Mouse (Mus musculus) lung, postnatal 0 days (tissue): ENCODE measurements around the gene Leng1. TPM values are rescaled to one million over a fixed set of nuclear protein-coding genes. Genes with fewer than 3 reads are reported as not detected.
"Not testable (repeated sequence)": the region's sequence is repeated elsewhere in the genome, so short reads cannot be mapped to it uniquely, and the experiment has no call there.

Experiments used
- ATAC-seq: fragments of 200-750 bp; cut with Nextera tagmentation; 2 replicates; pipeline ENCODE4 v1.8.0; 2017; ENCODE audit warnings: moderate library complexity
- DNase-seq: peaks from one replicate; pipeline ENCODE4 v3.0.0-alpha.2; 2016; ENCODE audit warnings: low spot score
- H3K27ac ChIP-seq: fragments of 300-500 bp; sonication (generic); 2 replicates; pipeline ENCODE4 v1.5.1; 2014; ENCODE audit warnings: antibody characterized with exemption, mild to moderate bottlenecking, low read length, mixed read lengths
- H3K27me3 ChIP-seq: fragments of 300-500 bp; sonication (generic); replicated peaks from 2 replicates; pipeline ENCODE4 v1.6.1; 2014; ENCODE audit warnings: low read length, mixed read lengths; ENCODE audit not compliant: insufficient read depth
- H3K36me3 ChIP-seq: fragments of 300-500 bp; sonication (generic); 2 replicates; pipeline ENCODE4 v1.6.1; 2014; ENCODE audit warnings: low read length, mixed read lengths; ENCODE audit not compliant: insufficient read depth
- H3K4me1 ChIP-seq: fragments of 300-500 bp; sonication (generic); 2 replicates; pipeline ENCODE4 v1.6.1; 2014; ENCODE audit warnings: antibody characterized with exemption, low read depth, low read length, mixed read lengths; ENCODE audit not compliant: insufficient read depth
- H3K4me2 ChIP-seq: fragments of 300-500 bp; sonication (generic); replicated peaks from 2 replicates; pipeline ENCODE4 v1.6.1; 2014; ENCODE audit warnings: low read depth, mild to moderate bottlenecking, low read length, moderate library complexity, mixed read lengths
- H3K4me3 ChIP-seq: fragments of 300-500 bp; sonication (generic); 2 replicates; pipeline ENCODE4 v1.5.1; 2014; ENCODE audit warnings: low read depth, low read length
- H3K9ac ChIP-seq: fragments of 300-500 bp; sonication (generic); replicated peaks from 2 replicates; pipeline ENCODE4 v1.6.1; 2014; ENCODE audit warnings: low read depth, mild to moderate bottlenecking
- H3K9me3 ChIP-seq: fragments of 300-500 bp; sonication (generic); 2 replicates; pipeline ENCODE4 v1.6.1; 2016; ENCODE audit warnings: low read length, mixed read lengths
- CTCF ChIP-seq: IDR thresholded peaks from 2 replicates; pipeline ENCODE4 v1.5.1; 2016; ENCODE audit warnings: antibody characterized with exemption, mild to moderate bottlenecking
- EP300 ChIP-seq: IDR thresholded peaks from 2 replicates; pipeline ENCODE4 v1.6.1; 2016; ENCODE audit warnings: antibody characterized with exemption, mild to moderate bottlenecking, control low read depth
- WGBS: fragments of 180-500 bp; shearing (Covaris S2); extraction: QIAGEN DNeasy Blood & Tissue Kit; methylation state at CpG from one replicate; pipeline ENCODE4 v1.1.7; 2014; 5-methylcytosine and 5-hydroxymethylcytosine counted together
- polyA plus RNA-seq: library from polyadenylated mRNA; unstranded; fragments of >200 nt; fragmentation: Nextera tagmentation; extraction: Ambion mirVana; gene quantifications from 2 replicates; pipeline ENCODE4 v1.2.1, GENCODE M21; 2015

Leng1 gene
- polyA plus RNA-seq, 1 experiment from 2014 or later, result 16.0 TPM

- TF ChIP-seq CTCF (peak; percentile 49), EP300 (no peak; the same call in 1 of the 2 replicates)
- no peaks in the 10 kb centered on the region for H3K9me3 ChIP-seq
- H3K9ac ChIP-seq, result peak within 1 kb of the TSS; percentile 45
- H3K4me2 ChIP-seq, result peak within 1 kb of the TSS; percentile 88
- DNase-seq, result peak; percentile 99
- peak within 1 kb of the TSS; percentile 88 for H3K27ac ChIP-seq
- H3K36me3 ChIP-seq, result peaks cover 9% of the 10 kb centered on the region; the same call in 1 of the 2 replicates
- peaks cover 13% of the 10 kb centered on the region; the same call in 1 of the 2 replicates for H3K4me1 ChIP-seq
- H3K4me3 ChIP-seq, result peak within 1 kb of the TSS; percentile 66
- no peaks in the 10 kb centered on the region for H3K27me3 ChIP-seq
- 1% methylated on average over 42 of the region's 42 CpGs for WGBS
- ATAC-seq, result peak; percentile 96
Measured at GRCm38 (mm10) chr7:3703879-3704441, 38.3 kb upstream of the Leng1 start, which contains the start of gene Rps9. Gene Rps9, plus strand, starts transcription at chr7:3703993.

GRCm38 (mm10) chr7:3703148-3703878, 37.7 kb upstream of the Leng1 start:
- Histone ChIP-seq H3K4me2 (peak overlapping the region; percentile 88), H3K4me1 (peaks cover 13% of the 10 kb centered on the region; the same call in 1 of the 2 replicates), H3K27ac (peak overlapping the region; percentile 88; the same call in 1 of the 2 replicates), H3K9ac (peak overlapping the region; percentile 24; the same call in 1 of the 2 replicates), H3K9me3 (no peaks in the 10 kb centered on the region), H3K36me3 (peaks cover 9% of the 10 kb centered on the region; the same call in 1 of the 2 replicates), H3K4me3 (peak overlapping the region; percentile 66), H3K27me3 (no peaks in the 10 kb centered on the region)
- no peak for TF ChIP-seq CTCF
- no peak for TF ChIP-seq EP300
- DNase-seq, result no peak
- ATAC-seq, result peak; percentile 33
- 18% methylated on average over 6 of the region's 6 CpGs for WGBS

- H3K9ac ChIP-seq, result no peak overlapping the region
- H3K9me3 ChIP-seq, result no peaks in the 10 kb centered on the region
- H3K4me1 ChIP-seq, result peaks cover 1% of the 10 kb centered on the region; the same call in 1 of the 2 replicates
- no peaks in the 10 kb centered on the region for H3K27me3 ChIP-seq
- TF ChIP-seq EP300 (no peak), CTCF (no peak)
- 91% methylated on average over 6 of the region's 6 CpGs for WGBS
- H3K4me3 ChIP-seq, result no peak overlapping the region
- no peak overlapping the region for H3K4me2 ChIP-seq
- no peak for ATAC-seq
- H3K27ac ChIP-seq, result no peak overlapping the region
- peaks cover 5% of the 10 kb centered on the region; the same call in 1 of the 2 replicates for H3K36me3 ChIP-seq
- DNase-seq, result no peak
Measured at GRCm38 (mm10) chr7:3698471-3698870, 32.8 kb upstream of the Leng1 start.

DNA sequence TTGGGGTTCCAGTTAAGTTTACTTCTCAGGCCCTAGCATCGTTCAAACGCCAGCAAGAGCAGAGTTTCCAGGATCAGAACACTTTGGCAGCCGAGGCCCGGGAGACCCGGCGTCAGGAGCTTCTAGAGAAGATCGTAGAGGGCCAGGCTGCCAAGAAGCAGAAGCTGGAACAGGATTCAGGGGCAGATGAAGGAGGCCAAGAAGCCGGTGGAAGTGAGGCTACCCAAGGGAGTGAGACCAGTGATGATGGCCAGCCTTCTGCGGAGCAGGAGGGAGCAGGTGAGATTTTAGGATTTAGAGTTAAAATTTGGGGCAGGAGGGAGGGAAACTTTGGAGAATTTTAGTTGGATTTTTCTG, 29.3 kb upstream of the Leng1 start:
- WGBS, result 5% methylated on average over 9 of the region's 9 CpGs
- Histone ChIP-seq H3K27ac (peak overlapping the region; percentile 94), H3K9ac (peak overlapping the region; percentile 71), H3K4me2 (peak overlapping the region; percentile 96), H3K4me3 (peak overlapping the region; percentile 75)
- H3K4me1 ChIP-seq, H3K27me3 ChIP-seq, H3K36me3 ChIP-seq, ATAC-seq, H3K9me3 ChIP-seq: not testable (repeated sequence)
- DNase-seq, result peak; percentile 20

DNA sequence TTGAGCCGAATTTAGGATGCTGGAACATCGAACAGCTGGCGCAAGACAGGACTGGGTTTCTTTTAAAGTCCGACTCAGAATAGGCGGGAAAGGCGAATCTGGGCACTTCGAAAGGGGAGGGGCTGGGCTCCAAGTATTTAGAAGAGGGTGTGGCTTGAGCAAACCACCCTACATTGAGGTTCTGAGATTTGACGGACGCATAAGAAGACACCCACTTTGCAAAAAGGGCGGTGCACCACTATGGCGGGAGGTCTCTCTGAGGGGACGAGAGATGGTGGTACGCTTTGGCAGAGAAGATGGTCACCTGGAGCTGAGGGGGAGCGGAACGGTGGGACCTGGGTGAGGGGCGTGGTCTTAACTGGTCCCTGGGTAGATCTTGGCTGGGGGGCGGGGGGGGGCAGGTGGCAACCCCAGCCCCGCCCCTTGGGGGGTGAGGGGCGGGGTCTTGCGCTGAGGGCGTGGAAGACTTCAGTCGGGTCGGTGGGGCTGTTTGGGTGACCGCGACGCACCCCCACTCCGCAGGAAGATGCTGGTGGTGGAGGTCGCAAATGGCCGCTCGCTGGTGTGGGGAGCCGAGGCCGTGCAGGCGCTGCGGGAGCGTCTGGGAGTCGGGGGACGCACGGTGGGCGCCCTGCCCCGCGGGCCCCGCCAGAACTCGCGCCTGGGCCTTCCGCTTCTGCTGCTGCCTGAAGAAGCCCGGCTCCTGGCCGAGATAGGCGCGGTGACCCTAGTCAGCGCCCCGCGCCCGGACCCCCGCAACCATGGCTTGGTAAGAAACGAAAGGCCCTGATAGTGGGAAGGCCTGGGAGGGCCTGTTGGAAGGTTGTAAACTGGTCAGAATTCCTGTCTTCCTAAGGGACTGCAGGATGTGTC, 28.7 kb upstream of the Leng1 start:
- peak overlapping the region; percentile 96 for H3K4me2 ChIP-seq
- H3K36me3 ChIP-seq, result peaks cover 5% of the 10 kb centered on the region; the same call in 1 of the 2 replicates
- peak overlapping the region; percentile 94 for H3K27ac ChIP-seq
- 1% methylated on average over 45 of the region's 55 CpGs for WGBS
- peak overlapping the region; percentile 71 for H3K9ac ChIP-seq
- TF ChIP-seq CTCF, result no peak
- TF ChIP-seq EP300, result no peak
- H3K9me3 ChIP-seq, result no peaks in the 10 kb centered on the region
- peak overlapping the region; percentile 75 for H3K4me3 ChIP-seq
- no peaks in the 10 kb centered on the region for H3K27me3 ChIP-seq
- DNase-seq (peak; percentile 97), ATAC-seq (peak; percentile 56)
- 0 out of 2 replicates have a peak, but pooled peaks cover 3% of the 10 kb centered on the region for H3K4me1 ChIP-seq

GRCm38 (mm10) chr7:3693809-3694075, 28.1 kb upstream of the Leng1 start:
- peak overlapping the region; percentile 94 for H3K27ac ChIP-seq
- H3K9me3 ChIP-seq, result no peaks in the 10 kb centered on the region
- H3K4me3 ChIP-seq, result peak overlapping the region; percentile 75
- DNase-seq (no peak), ATAC-seq (no peak)
- no peak for TF ChIP-seq EP300
- TF ChIP-seq CTCF, result no peak
- H3K36me3 ChIP-seq, result peaks cover 5% of the 10 kb centered on the region; the same call in 1 of the 2 replicates
- H3K4me1 ChIP-seq, result 0 out of 2 replicates have a peak, but pooled peaks cover 3% of the 10 kb centered on the region
- H3K4me2 ChIP-seq, result peak overlapping the region; percentile 96
- H3K27me3 ChIP-seq, result no peaks in the 10 kb centered on the region
- under 1% methylated on average over 18 of the region's 18 CpGs for WGBS
- peak overlapping the region; percentile 71 for H3K9ac ChIP-seq
